Mouse (Mus musculus) MEL (cell line): ENCODE data around the gene Gss. TPM values are rescaled to one million over a fixed set of nuclear protein-coding genes. Genes with fewer than 3 reads are reported as not detected.

ENCODE experiments used
- DNase-seq: peaks from one replicate; pipeline ENCODE4 v3.0.0; 2011; ENCODE audit warnings: low read depth, low spot score
- H3K27ac ChIP-seq: 2 replicates; pipeline ENCODE4 v1.5.1; 2012; ENCODE audit warnings: low read depth, mild to moderate bottlenecking, control low read depth, low read length, moderate library complexity; ENCODE audit not compliant: control insufficient read depth
- H3K27me3 ChIP-seq, 2 experiments: fragments of 150-350 bp in 1 of 2; sonication (generic) in 1 of 2; 2 replicates each; pipeline ENCODE4 v1.6.1; 2012; ENCODE audit warnings: low read length in 2 of 2, mild to moderate bottlenecking in 2 of 2, improper control_type of control experiment in 1 of 2, moderate library complexity in 1 of 2; ENCODE audit not compliant: insufficient read depth in 2 of 2, control insufficient read depth in 1 of 2
- H3K36me3 ChIP-seq, 2 experiments: 2 replicates each; pipeline ENCODE4 v1.6.1; 2012 to 2014; ENCODE audit warnings: low read length in 2 of 2, improper control_type of control experiment in 1 of 2, inconsistent platforms in 1 of 2, mild to moderate bottlenecking in 1 of 2; ENCODE audit not compliant: insufficient read depth in 2 of 2, control insufficient read depth in 1 of 2
- H3K4me1 ChIP-seq, 2 experiments: fragments of 150-350 bp in 1 of 2; sonication (generic) in 1 of 2; 2 replicates each; pipeline ENCODE4 v1.6.1; 2012; ENCODE audit warnings: low read length in 2 of 2, improper control_type of control experiment in 1 of 2, mild to moderate bottlenecking in 1 of 2; ENCODE audit not compliant: insufficient read depth in 2 of 2, control insufficient read depth in 1 of 2
- H3K4me3 ChIP-seq, 2 experiments: fragments of 150-350 bp in 1 of 2; sonication (generic) in 1 of 2; 2 replicates each; pipeline ENCODE4 v1.5.1; 2012; ENCODE audit warnings: low read depth in 2 of 2, low read length in 2 of 2, mild to moderate bottlenecking in 2 of 2, moderate library complexity in 2 of 2, control low read depth in 1 of 2, improper control_type of control experiment in 1 of 2; ENCODE audit not compliant: control insufficient read depth in 1 of 2, insufficient read depth in 1 of 2
- H3K79me2 ChIP-seq: 2 replicates; pipeline ENCODE4 v1.6.1; 2012; ENCODE audit warnings: mild to moderate bottlenecking, low read length, moderate library complexity; ENCODE audit not compliant: control insufficient read depth, poor library complexity, insufficient read depth
- H3K9ac ChIP-seq: 2 replicates; pipeline ENCODE4 v1.6.1; 2012; ENCODE audit warnings: low read depth, mild to moderate bottlenecking, control low read depth, low read length, moderate library complexity; ENCODE audit not compliant: control insufficient read depth, poor library complexity, severe bottlenecking
- H3K9me3 ChIP-seq: fragments of 150-350 bp; sonication (generic); replicated peaks from 2 replicates; pipeline ENCODE4 v1.6.1; 2012; ENCODE audit warnings: mild to moderate bottlenecking, low read length, improper control_type of control experiment, moderate library complexity; ENCODE audit not compliant: insufficient read depth
- BHLHE40 ChIP-seq: IDR thresholded peaks from 2 replicates; pipeline ENCODE4 v1.6.1; 2012; ENCODE audit warnings: low read depth, mild to moderate bottlenecking, inconsistent platforms, low read length, improper control_type of control experiment, borderline replicate concordance
- CTCF ChIP-seq, 3 experiments: IDR thresholded peaks in 2 of 3; conservative IDR thresholded peaks in 1 of 3; 2 replicates each; pipeline ENCODE4 v1.5.1; 2011 to 2012; ENCODE audit warnings: low read length in 3 of 3, low read depth in 2 of 3, mild to moderate bottlenecking in 2 of 3, improper control_type of control experiment in 1 of 3, inconsistent platforms in 1 of 3, mixed read lengths in 1 of 3, moderate library complexity in 1 of 3; ENCODE audit not compliant: control insufficient read depth in 1 of 3, insufficient read depth in 1 of 3, poor library complexity in 1 of 3, severe bottlenecking in 1 of 3
- E2F4 ChIP-seq: IDR thresholded peaks from 2 replicates; pipeline ENCODE4 v1.6.1; 2011; ENCODE audit warnings: low read depth, low read length, improper control_type of control experiment, borderline replicate concordance
- ELF1 ChIP-seq: IDR thresholded peaks from 2 replicates; pipeline ENCODE4 v1.6.1; 2014; ENCODE audit warnings: low read depth, mild to moderate bottlenecking, inconsistent platforms, low read length, improper control_type of control experiment, moderate library complexity
- EP300 ChIP-seq, 2 experiments: IDR thresholded peaks; 2 replicates each; pipeline ENCODE4 v1.6.1; 2011; ENCODE audit warnings: improper control_type of control experiment in 2 of 2, low read length in 2 of 2, low read depth in 1 of 2, mild to moderate bottlenecking in 1 of 2
- ETS1 ChIP-seq: IDR thresholded peaks from 2 replicates; pipeline ENCODE4 v1.6.1; 2012; ENCODE audit warnings: low read depth, mild to moderate bottlenecking, inconsistent platforms, low read length, improper control_type of control experiment, moderate library complexity
- GATA1 ChIP-seq: IDR thresholded peaks from 2 replicates; pipeline ENCODE4 v1.6.1; 2011; ENCODE audit warnings: low read depth, low read length, improper control_type of control experiment
- HCFC1 ChIP-seq: IDR thresholded peaks from 2 replicates; pipeline ENCODE4 v1.6.1; 2012; ENCODE audit warnings: low read depth, mild to moderate bottlenecking, inconsistent platforms, low read length, improper control_type of control experiment, moderate library complexity
- JUND ChIP-seq: IDR thresholded peaks from 2 replicates; pipeline ENCODE4 v1.6.1; 2011; ENCODE audit warnings: low read depth, mild to moderate bottlenecking, improper control_type of control experiment, low read length
- MAX ChIP-seq: IDR thresholded peaks from 2 replicates; pipeline ENCODE4 v1.6.1; 2011; ENCODE audit warnings: low read length, improper control_type of control experiment
- MAZ ChIP-seq: IDR thresholded peaks from 2 replicates; pipeline ENCODE4 v1.6.1; 2012; ENCODE audit warnings: low read depth, mild to moderate bottlenecking, inconsistent platforms, low read length, improper control_type of control experiment
- MXI1 ChIP-seq: IDR thresholded peaks from 2 replicates; pipeline ENCODE4 v1.6.1; 2011; ENCODE audit warnings: mild to moderate bottlenecking, low read depth, low read length, improper control_type of control experiment
- MYC ChIP-seq: IDR thresholded peaks from 2 replicates; pipeline ENCODE4 v1.6.1; 2011; ENCODE audit warnings: low read depth, mild to moderate bottlenecking, low read length, improper control_type of control experiment, moderate library complexity
- RAD21 ChIP-seq: IDR thresholded peaks from 2 replicates; pipeline ENCODE4 v1.6.1; 2011; ENCODE audit warnings: mild to moderate bottlenecking, low read depth, low read length, improper control_type of control experiment
- RCOR1 ChIP-seq: IDR thresholded peaks from 2 replicates; pipeline ENCODE4 v1.6.1; 2012; ENCODE audit warnings: low read depth, mild to moderate bottlenecking, inconsistent platforms, low read length, improper control_type of control experiment
- SMC3 ChIP-seq: IDR thresholded peaks from 2 replicates; pipeline ENCODE4 v1.6.1; 2011; ENCODE audit warnings: low read depth, low read length, improper control_type of control experiment
- TAL1 ChIP-seq: IDR thresholded peaks from 2 replicates; pipeline ENCODE4 v1.6.1; 2012; ENCODE audit warnings: mild to moderate bottlenecking, inconsistent platforms, low read length, moderate library complexity, mixed read lengths
- TBP ChIP-seq: IDR thresholded peaks from 2 replicates; pipeline ENCODE4 v1.8.0; 2011; ENCODE audit warnings: low read depth, low read length, improper control_type of control experiment
- USF1 ChIP-seq: IDR thresholded peaks from 2 replicates; pipeline ENCODE4 v1.6.1; 2014; ENCODE audit warnings: low read depth, mild to moderate bottlenecking, inconsistent platforms, low read length, improper control_type of control experiment, moderate library complexity
- ZC3H11A ChIP-seq: IDR thresholded peaks from 2 replicates; pipeline ENCODE4 v1.6.1; 2012; ENCODE audit warnings: low read depth, mild to moderate bottlenecking, inconsistent platforms, low read length, improper control_type of control experiment
- ZMIZ1 ChIP-seq: IDR thresholded peaks from 2 replicates; pipeline ENCODE4 v1.6.1; 2012; ENCODE audit warnings: low read depth, mild to moderate bottlenecking, inconsistent platforms, low read length, improper control_type of control experiment, moderate library complexity
- polyA plus RNA-seq, 2 experiments: library from polyadenylated mRNA; stranded (reverse) in 1 of 2; unstranded in 1 of 2; fragments of >175 nt in 1 of 2; fragments of >200 nt in 1 of 2; gene quantifications; 2 replicates each; pipeline versions ENCODE4 v1.2.1 to v1.2.4; 2012; ENCODE audit warnings: low replicate concordance in 2 of 2, low read depth in 1 of 2; ENCODE audit not compliant: insufficient read length in 2 of 2, insufficient read depth in 1 of 2, missing spikeins in 1 of 2
- total RNA-seq: library from RNA; depleted of rRNA; stranded (reverse); fragments of 300-350 nt; gene quantifications from 2 replicates; pipeline ENCODE4 v1.2.3, GENCODE M21; 2012

Gss gene
- total and polyA plus RNA-seq, 3 experiments, result 21.9 to 24.0 TPM; not detected in 1

DNA sequence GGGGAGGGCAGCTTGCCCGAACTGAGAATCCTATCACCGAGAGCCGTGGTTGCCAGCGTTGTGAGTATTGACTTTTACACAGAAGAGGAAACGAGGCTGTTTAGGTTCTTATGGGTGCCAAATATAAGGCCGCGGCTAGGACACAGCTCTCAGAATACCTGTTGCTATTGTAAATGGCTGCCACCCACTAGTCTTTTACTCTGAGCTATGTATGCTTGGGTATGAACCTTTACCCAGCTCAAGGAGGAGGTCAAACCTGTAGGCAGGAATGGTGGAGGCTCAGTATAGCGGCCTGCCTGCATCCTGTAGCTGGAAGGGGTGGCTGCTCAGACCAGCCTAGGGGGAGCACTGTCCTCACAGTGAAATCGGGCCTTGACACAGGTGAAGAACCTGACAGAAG lies 35.5 kb upstream of the Gss start:
- no peak for TF ChIP-seq BHLHE40
- peaks cover 0 to 6% of the 10 kb centered on the region in 2 experiments; a peak in 2 of 4 replicates for H3K36me3 ChIP-seq
- DNase-seq, result no peak
- H3K27ac ChIP-seq, result no peak overlapping the region
- no peaks in the 10 kb centered on the region for H3K9me3 ChIP-seq
- no peaks in the 10 kb centered on the region for H3K27me3 ChIP-seq
- H3K79me2 ChIP-seq, result no peaks in the 10 kb centered on the region; the same call in 1 of the 2 replicates
- peaks cover 0 to 12% of the 10 kb centered on the region in 2 experiments; a peak in 2 of 4 replicates for H3K4me1 ChIP-seq
- no peak overlapping the region for H3K4me3 ChIP-seq
- no peak overlapping the region for H3K9ac ChIP-seq

DNA sequence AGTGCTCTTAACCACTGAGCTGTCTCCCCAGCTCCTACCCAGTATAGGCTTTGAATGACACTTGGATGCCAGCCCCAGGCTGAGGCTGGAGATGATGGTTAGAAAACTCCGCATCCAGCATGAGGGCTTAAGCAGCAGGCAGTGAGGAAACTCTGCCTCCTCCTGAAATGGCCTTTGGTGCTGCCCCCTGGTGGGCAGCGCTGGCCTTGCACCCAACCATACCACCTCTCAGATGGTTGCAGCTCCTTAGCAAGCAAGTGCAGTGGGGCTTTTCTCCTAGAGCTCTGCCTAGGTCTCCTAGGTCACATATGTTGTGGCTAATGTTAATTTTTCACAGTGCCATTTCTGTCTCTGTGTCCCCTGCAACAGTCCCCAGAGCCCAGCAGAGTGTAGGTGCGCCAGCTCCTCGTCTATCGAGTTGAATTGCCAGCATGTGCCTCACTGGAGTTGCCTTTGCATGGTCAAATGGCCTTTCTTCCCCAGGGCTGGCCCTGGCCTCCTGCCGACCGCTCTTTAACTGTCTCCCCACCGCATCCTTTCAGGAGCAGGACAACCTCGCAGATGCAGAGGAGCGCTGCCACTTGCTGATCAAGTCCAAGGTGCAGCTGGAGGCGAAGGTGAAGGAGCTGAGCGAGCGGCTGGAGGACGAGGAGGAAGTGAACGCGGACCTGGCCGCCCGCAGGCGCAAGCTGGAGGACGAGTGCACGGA lies 34.6 kb upstream of the Gss start:
- TF ChIP-seq JUND, result no peak
- peak; percentile 57 for TF ChIP-seq ZC3H11A
- no peak for TF ChIP-seq RCOR1
- peak; percentile 97 to 99 (median 97) for TF ChIP-seq CTCF (IDR thresholded peaks at IDR 0.05 in 2 of 3, conservative IDR thresholded peaks at IDR 0.05 in 1 of 3; ENCODE audit: control insufficient read depth in 1 of 3, insufficient read depth in 1 of 3, low read depth in 2 of 3, low read length in 3 of 3, poor library complexity in 1 of 3, severe bottlenecking in 1 of 3)
- no peak for TF ChIP-seq ZMIZ1
- TF ChIP-seq MAX, result peak; percentile 15; the same call in 1 of the 2 replicates
- no peak for TF ChIP-seq TBP
- TF ChIP-seq EP300 (IDR thresholded peaks at IDR 0.05; ENCODE audit: low read depth in 1 of 2, low read length in 2 of 2), result no peak
- TF ChIP-seq GATA1, result no peak
- no peak for TF ChIP-seq USF1
- TF ChIP-seq MAZ, result no peak
- TF ChIP-seq MYC, result 0 out of 2 replicates have a peak, but pooled peaks have one; percentile 58
- no peak for TF ChIP-seq E2F4
- no peak for TF ChIP-seq TAL1
- no peak for TF ChIP-seq ELF1
- no peak for TF ChIP-seq MXI1
- peak; percentile 96 for TF ChIP-seq SMC3
- TF ChIP-seq HCFC1, result no peak
- no peak for TF ChIP-seq ETS1
- TF ChIP-seq RAD21, result peak; percentile 63
- H3K9me3 ChIP-seq, result no peaks in the 10 kb centered on the region
- no peak overlapping the region for H3K9ac ChIP-seq
- H3K36me3 ChIP-seq, result peaks cover 0 to 6% of the 10 kb centered on the region in 2 experiments; a peak in 2 of 4 replicates
- H3K4me3 ChIP-seq, result no peak overlapping the region
- H3K27me3 ChIP-seq, result no peaks in the 10 kb centered on the region
- DNase-seq, result peak; percentile 86
- peaks cover 0 to 12% of the 10 kb centered on the region in 2 experiments; a peak in 2 of 4 replicates for H3K4me1 ChIP-seq
- H3K27ac ChIP-seq, result no peak overlapping the region
- H3K79me2 ChIP-seq, result no peaks in the 10 kb centered on the region; the same call in 1 of the 2 replicates
